Mouse (Mus musculus) Muller cell, postnatal 12 days (primary cell): ENCODE data around the gene Cox7a1.
A peak's percentile ranks its signal among the peaks of the same experiment; 100 is the strongest.
"Not testable (repeated sequence)": the region's sequence is repeated elsewhere in the genome, so short reads cannot be mapped to it uniquely, and the experiment has no call there.

Experiments
- DNase-seq: peaks from one replicate; pipeline ENCODE4 v3.0.0-alpha.2; 2015; ENCODE audit errors: inconsistent ontology term

Cox7a1 gene

GRCm38 (mm10) chr7:30193013-30193412 is 9.1 kb downstream of the Cox7a1 start:
- DNase-seq: peak; percentile 35

- peak; percentile 87 for DNase-seq
These were observed 9.7 kb downstream of the Cox7a1 start for GRCm38 (mm10) chr7:30193581-30194100.

- no peak for DNase-seq
These were observed 10.3 kb downstream of the Cox7a1 start for GRCm38 (mm10) chr7:30194101-30194831.

- peak; percentile 96 for DNase-seq
These were observed 10.9 kb downstream of the Cox7a1 start for GRCm38 (mm10) chr7:30194884-30195283.

- DNase-seq: no peak
These were observed 11.5 kb downstream of the Cox7a1 start for GRCm38 (mm10) chr7:30195461-30195860.

- peak; percentile 72 for DNase-seq
These were observed 12.2 kb downstream of the Cox7a1 start for GRCm38 (mm10) chr7:30196171-30196570.

- no peak for DNase-seq
These were observed 13.7 kb downstream of the Cox7a1 start for GRCm38 (mm10) chr7:30197592-30198129.

- DNase-seq: peak; percentile 87
These were observed 14.6 kb downstream of the Cox7a1 start, which contains the start of gene Capns1 for GRCm38 (mm10) chr7:30198481-30198971. Gene Capns1, minus strand, starts transcription at chr7:30198811.

- DNase-seq: no peak
These were observed 15.7 kb downstream of the Cox7a1 start for GRCm38 (mm10) chr7:30199498-30200139.

GRCm38 (mm10) chr7:30200200-30200599 is 16.3 kb downstream of the Cox7a1 start:
- DNase-seq: no peak

- not testable (repeated sequence) for DNase-seq
These were observed 16.7 kb downstream of the Cox7a1 start for GRCm38 (mm10) chr7:30200661-30201060.

- peak; percentile 91 for DNase-seq
These were observed 19.1 kb downstream of the Cox7a1 start for GRCm38 (mm10) chr7:30202895-30203690.

GRCm38 (mm10) chr7:30204380-30204779 is 20.4 kb downstream of the Cox7a1 start:
- DNase-seq: no peak

GRCm38 (mm10) chr7:30205383-30205782 is 21.4 kb downstream of the Cox7a1 start:
- DNase-seq: peak; percentile 46

- not testable (repeated sequence) for DNase-seq
These were observed 22.4 kb downstream of the Cox7a1 start for GRCm38 (mm10) chr7:30206364-30206763.

GRCm38 (mm10) chr7:30211025-30211424 is 27.1 kb downstream of the Cox7a1 start:
- no peak for DNase-seq

GRCm38 (mm10) chr7:30213881-30214280 is 29.9 kb downstream of the Cox7a1 start:
- DNase-seq: no peak

- no peak for DNase-seq
These were observed 31.9 kb downstream of the Cox7a1 start for GRCm38 (mm10) chr7:30215875-30216274.

GRCm38 (mm10) chr7:30216723-30217151 is 32.8 kb downstream of the Cox7a1 start:
- peak; percentile 85 for DNase-seq

- DNase-seq: no peak
These were observed 33.3 kb downstream of the Cox7a1 start for GRCm38 (mm10) chr7:30217277-30217676.

GRCm38 (mm10) chr7:30219293-30220007 is 35.5 kb downstream of the Cox7a1 start:
- peak; percentile 43 for DNase-seq
